Mouse (Mus musculus) thymus, adult 18-20 months (tissue): ENCODE data around the gene Usp46.

ENCODE experiments used
- DNase-seq, 2 experiments: peaks; one replicate each; pipeline ENCODE4 v3.0.0; 2022; ENCODE audit warnings: mixed read lengths in 2 of 2

The Usp46 gene

GRCm38 (mm10) chr5:74068714-74069321 is 587 bp upstream of the Usp46 start:
- DNase-seq, result peak in 1 of 2 experiments; percentile 38

- no peak for DNase-seq
These were observed 885 bp downstream of the Usp46 start for GRCm38 (mm10) chr5:74067346-74067745.

GRCm38 (mm10) chr5:74066416-74067115 is 1.7 kb downstream of the Usp46 start:
- no peak for DNase-seq

GRCm38 (mm10) chr5:74065565-74066275 is 2.5 kb downstream of the Usp46 start:
- no peak for DNase-seq

- no peak for DNase-seq
These were observed 3.4 kb downstream of the Usp46 start for GRCm38 (mm10) chr5:74064844-74065243.

GRCm38 (mm10) chr5:74063226-74063747 is 4.9 kb downstream of the Usp46 start:
- no peak for DNase-seq

GRCm38 (mm10) chr5:74062266-74062665 is 6.0 kb downstream of the Usp46 start:
- no peak for DNase-seq

- DNase-seq, result no peak
These were observed 6.7 kb downstream of the Usp46 start for GRCm38 (mm10) chr5:74061408-74062047.

- DNase-seq, result no peak
These were observed 15.9 kb downstream of the Usp46 start for GRCm38 (mm10) chr5:74052171-74052909.

GRCm38 (mm10) chr5:74051394-74052170 is 16.6 kb downstream of the Usp46 start:
- no peak for DNase-seq

GRCm38 (mm10) chr5:74050903-74051302 is 17.3 kb downstream of the Usp46 start:
- no peak for DNase-seq

GRCm38 (mm10) chr5:74048846-74049495 is 19.3 kb downstream of the Usp46 start:
- no peak for DNase-seq

- no peak for DNase-seq
These were observed 23.6 kb downstream of the Usp46 start for GRCm38 (mm10) chr5:74044591-74044990.

- no peak for DNase-seq
These were observed 25.4 kb downstream of the Usp46 start for GRCm38 (mm10) chr5:74042796-74043340.

- DNase-seq, result no peak
These were observed 27.7 kb downstream of the Usp46 start for GRCm38 (mm10) chr5:74040541-74040940.

GRCm38 (mm10) chr5:74035454-74035853 is 32.8 kb downstream of the Usp46 start:
- DNase-seq, result no peak

GRCm38 (mm10) chr5:74034177-74034576 is 34.1 kb downstream of the Usp46 start:
- DNase-seq, result no peak

GRCm38 (mm10) chr5:74029787-74030186 is 38.4 kb downstream of the Usp46 start:
- no peak for DNase-seq

GRCm38 (mm10) chr5:74028691-74029479 is 39.3 kb downstream of the Usp46 start:
- no peak for DNase-seq

GRCm38 (mm10) chr5:74028221-74028620 is 40.0 kb downstream of the Usp46 start:
- DNase-seq, result no peak
